Mouse (Mus musculus) CH12.LX (cell line): ENCODE results near the gene Cxcl9. TPM values are rescaled to one million over a fixed set of nuclear protein-coding genes. Genes with fewer than 3 reads are reported as not detected.

Experiments used
- DNase-seq: peaks from one replicate; pipeline ENCODE4 v3.0.0-alpha.2; 2013; ENCODE audit errors: extremely low read depth
- H3K27ac ChIP-seq: 2 replicates; pipeline ENCODE4 v1.5.1; 2012; ENCODE audit warnings: low read depth, mild to moderate bottlenecking, control low read depth, moderate library complexity; ENCODE audit not compliant: insufficient read depth
- H3K27me3 ChIP-seq: replicated peaks from 2 replicates; pipeline ENCODE3; 2012; ENCODE audit warnings: inconsistent platforms
- H3K36me3 ChIP-seq, 2 experiments: replicated peaks in 1 of 2; 2 replicates each; pipeline versions ENCODE3 to v1.6.1; 2012; ENCODE audit warnings: inconsistent platforms in 1 of 2, low read length in 1 of 2, mild to moderate bottlenecking in 1 of 2, mixed read lengths in 1 of 2, moderate library complexity in 1 of 2; ENCODE audit not compliant: control insufficient read depth in 1 of 2, insufficient read depth in 1 of 2
- H3K4me1 ChIP-seq, 2 experiments: 2 replicates each; pipeline ENCODE4 v1.6.1; 2012; ENCODE audit warnings: inconsistent platforms in 1 of 2, moderate library complexity in 1 of 2; ENCODE audit not compliant: insufficient read depth in 2 of 2, control insufficient read depth in 1 of 2
- H3K4me2 ChIP-seq: 2 replicates; pipeline ENCODE4 v1.6.1; 2012; ENCODE audit warnings: low read depth, mild to moderate bottlenecking, control low read depth; ENCODE audit not compliant: poor library complexity, insufficient read depth, severe bottlenecking
- H3K4me3 ChIP-seq, 3 experiments: fragments of 150-350 bp in 1 of 3; sonication (generic) in 1 of 3; replicated peaks in 1 of 3; 2 replicates each; pipeline versions ENCODE3 to v1.5.1; 2011 to 2012; ENCODE audit warnings: low read depth in 2 of 3, low read length in 2 of 3, mild to moderate bottlenecking in 2 of 3, moderate library complexity in 2 of 3, control low read depth in 1 of 3, improper control_type of control experiment in 1 of 3, inconsistent platforms in 1 of 3, mixed read lengths in 1 of 3; ENCODE audit not compliant: poor library complexity in 1 of 3
- H3K79me2 ChIP-seq: replicated peaks from 2 replicates; pipeline ENCODE4 v1.6.1; 2012; ENCODE audit warnings: mild to moderate bottlenecking, moderate library complexity; ENCODE audit not compliant: control insufficient read depth, poor library complexity, insufficient read depth, severe bottlenecking; ENCODE audit errors: extremely low read depth
- H3K9ac ChIP-seq: 2 replicates; pipeline ENCODE4 v1.6.1; 2012; ENCODE audit warnings: low read depth, mild to moderate bottlenecking, control low read depth, moderate library complexity; ENCODE audit not compliant: insufficient read depth
- H3K9me3 ChIP-seq: replicated peaks from 2 replicates; pipeline ENCODE3; 2012; ENCODE audit warnings: low read length, inconsistent platforms, mixed read lengths
- BHLHE40 ChIP-seq: IDR thresholded peaks from 2 replicates; pipeline ENCODE4 v1.6.1; 2011; ENCODE audit warnings: mild to moderate bottlenecking, low read depth, low read length, improper control_type of control experiment
- CTCF ChIP-seq, 2 experiments: IDR thresholded peaks in 1 of 2; conservative IDR thresholded peaks in 1 of 2; 2 replicates each; pipeline ENCODE4 v1.5.1; 2011 to 2012; ENCODE audit warnings: low read depth in 2 of 2, low read length in 2 of 2, improper control_type of control experiment in 1 of 2, inconsistent platforms in 1 of 2, mild to moderate bottlenecking in 1 of 2, moderate library complexity in 1 of 2
- E2F4 ChIP-seq: IDR thresholded peaks from 2 replicates; pipeline ENCODE4 v1.6.1; 2011; ENCODE audit warnings: low read depth, low read length, improper control_type of control experiment; ENCODE audit not compliant: insufficient replicate concordance
- ETS1 ChIP-seq: conservative IDR thresholded peaks from 2 replicates; pipeline ENCODE4 v1.6.1; 2012; ENCODE audit warnings: low read depth, mild to moderate bottlenecking, inconsistent platforms, low read length, improper control_type of control experiment, moderate library complexity
- JUN ChIP-seq: IDR thresholded peaks from 2 replicates; pipeline ENCODE4 v1.6.1; 2011; ENCODE audit warnings: low read depth, mild to moderate bottlenecking, low read length, improper control_type of control experiment, moderate library complexity; ENCODE audit not compliant: insufficient read depth
- KAT2A ChIP-seq: IDR thresholded peaks from 2 replicates; pipeline ENCODE4 v1.6.1; 2012; ENCODE audit warnings: low read length, improper control_type of control experiment, inconsistent platforms; ENCODE audit not compliant: insufficient replicate concordance
- MAFK ChIP-seq: IDR thresholded peaks from 2 replicates; pipeline ENCODE4 v1.6.1; 2011; ENCODE audit warnings: low read length, improper control_type of control experiment; ENCODE audit not compliant: insufficient replicate concordance
- MAZ ChIP-seq: IDR thresholded peaks from 2 replicates; pipeline ENCODE4 v1.6.1; 2012; ENCODE audit warnings: low read depth, mild to moderate bottlenecking, inconsistent platforms, low read length, improper control_type of control experiment, moderate library complexity
- MXI1 ChIP-seq: IDR thresholded peaks from 2 replicates; pipeline ENCODE4 v1.6.1; 2011; ENCODE audit warnings: mild to moderate bottlenecking, low read depth, low read length, improper control_type of control experiment
- PAX5 ChIP-seq: IDR thresholded peaks from 2 replicates; pipeline ENCODE4 v1.6.1; 2012; ENCODE audit warnings: low read length, inconsistent platforms, mixed read lengths
- POLR2A ChIP-seq: IDR thresholded peaks from 2 replicates; pipeline ENCODE4 v1.6.1; 2011; ENCODE audit warnings: low read depth, mild to moderate bottlenecking, improper control_type of control experiment, low read length
- RAD21 ChIP-seq: IDR thresholded peaks from 2 replicates; pipeline ENCODE4 v1.6.1; 2011; ENCODE audit warnings: low read depth, mild to moderate bottlenecking, low read length, improper control_type of control experiment, moderate library complexity
- RCOR1 ChIP-seq: conservative IDR thresholded peaks from 2 replicates; pipeline ENCODE4 v1.6.1; 2012; ENCODE audit warnings: low read depth, mild to moderate bottlenecking, inconsistent platforms, low read length, improper control_type of control experiment
- SIN3A ChIP-seq: IDR thresholded peaks from 2 replicates; pipeline ENCODE4 v1.6.1; 2012; ENCODE audit warnings: low read length, improper control_type of control experiment, inconsistent platforms
- dilution Hi-C: fragments of 300-500 bp; cut with MboI; formaldehyde crosslinking; loops from 2 replicates; pipeline ENCODE4 v1.14.3; 2020; ENCODE audit warnings: low sequenced_read_pairs; ENCODE audit not compliant: extremely low pct_unique_long_range_greater_than_20kb, extremely low pct_ligation_motif_present
- in situ Hi-C: fragments of 300-500 bp; cut with MboI; formaldehyde crosslinking; loops from 3 replicates; pipeline ENCODE4 v1.14.3; 2019; ENCODE audit warnings: low sequenced_read_pairs, low pct_ligation_motif_present, low pct_unique_long_range_greater_than_20kb, mixed read lengths
- polyA plus RNA-seq: library from polyadenylated mRNA; unstranded; fragments of >175 nt; gene quantifications from 2 replicates; pipeline ENCODE4 v1.2.1, GENCODE M21; 2012; ENCODE audit warnings: low read depth; ENCODE audit not compliant: insufficient read length
- total RNA-seq, 2 experiments: library from RNA; depleted of rRNA; stranded (reverse); fragments of 300-350 nt in 1 of 2; fragments of >200 nt in 1 of 2; gene quantifications; 2 replicates each; pipeline ENCODE4 v1.2.3; 2012 to 2014

Gene Cxcl9
- total and polyA plus RNA-seq, 3 experiments, result not detected

DNA sequence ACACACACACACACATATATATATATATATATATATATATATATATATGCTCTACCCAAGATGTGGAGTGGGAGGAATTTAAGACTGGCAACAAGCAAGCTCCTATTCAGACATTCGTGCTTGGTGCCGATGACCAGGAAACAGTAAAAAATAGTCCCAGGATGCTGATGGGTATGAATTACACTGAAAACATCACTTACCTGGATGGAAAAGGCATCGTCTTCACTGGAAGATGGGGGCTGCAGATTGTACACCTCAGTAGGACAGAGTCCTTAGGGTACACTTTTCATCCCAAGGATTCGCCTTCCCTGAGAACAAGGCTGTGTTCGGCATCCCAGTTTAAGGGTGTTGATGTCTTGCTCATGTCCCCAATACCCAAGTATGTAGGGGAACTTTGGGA is 36.1 kb upstream of the Cxcl9 start:
- in situ Hi-C loops (no loop called here), dilution Hi-C loops (no loop called here)
- no peaks in the 10 kb centered on the region for H3K9me3 ChIP-seq
- H3K9ac ChIP-seq, result no peak overlapping the region
- no peak overlapping the region for H3K4me3 ChIP-seq
- no peak overlapping the region for H3K4me2 ChIP-seq
- H3K4me1 ChIP-seq, result peaks cover under 1 to 7% of the 10 kb centered on the region in 2 experiments; a peak in 3 of 4 replicates
- no peaks in the 10 kb centered on the region for H3K79me2 ChIP-seq
- peaks cover 6% of the 10 kb centered on the region for H3K27me3 ChIP-seq
- DNase-seq, result no peak
- no peaks in the 10 kb centered on the region for H3K36me3 ChIP-seq
- no peak overlapping the region for H3K27ac ChIP-seq
- TF ChIP-seq MAFK (no peak), JUN (no peak), CTCF (conservative IDR thresholded peaks at IDR 0.05 in 1 of 2, IDR thresholded peaks at IDR 0.05 in 1 of 2; ENCODE audit: low read depth in 2 of 2, low read length in 2 of 2) (no peak), BHLHE40 (no peak), MAZ (no peak), MXI1 (no peak), RAD21 (no peak), POLR2A (no peak), ETS1 (no peak)

DNA sequence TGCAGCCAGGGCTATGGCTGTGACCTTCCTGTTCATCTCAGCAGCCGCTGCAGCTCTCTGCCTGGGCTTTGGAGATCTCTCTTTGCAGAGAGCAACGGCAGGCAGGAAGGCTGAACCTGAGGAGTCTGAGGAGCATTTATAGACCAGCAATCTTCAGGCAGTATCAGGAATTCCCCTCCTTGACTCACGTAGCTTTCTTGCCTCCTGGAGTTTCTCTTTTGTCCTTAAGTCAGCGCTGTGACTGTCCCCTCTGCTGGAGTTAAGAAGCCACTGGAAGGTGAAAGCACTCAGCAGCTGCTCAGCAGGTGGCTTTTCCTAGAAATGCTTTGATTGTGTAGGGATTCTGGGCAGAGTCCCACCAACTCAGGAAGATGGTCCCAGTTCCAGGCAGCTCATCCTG is 35.3 kb upstream of the Cxcl9 start:
- Histone ChIP-seq H3K36me3 (no peaks in the 10 kb centered on the region), H3K9ac (no peak overlapping the region), H3K79me2 (no peaks in the 10 kb centered on the region), H3K4me2 (peak overlapping the region; percentile 59; the same call in 1 of the 2 replicates), H3K4me3 (no peak overlapping the region), H3K27ac (no peak overlapping the region), H3K9me3 (no peaks in the 10 kb centered on the region), H3K4me1 (peaks cover 0 to 6% of the 10 kb centered on the region in 2 experiments; a peak in 2 of 4 replicates), H3K27me3 (peaks cover 6% of the 10 kb centered on the region)
- TF ChIP-seq E2F4 (no peak), RCOR1 (no peak), SIN3A (no peak), PAX5 (no peak), CTCF (conservative IDR thresholded peaks at IDR 0.05 in 1 of 2, IDR thresholded peaks at IDR 0.05 in 1 of 2; ENCODE audit: low read depth in 2 of 2, low read length in 2 of 2) (peak in 1 of 2 experiments; percentile 9; a peak in 1 of 4 replicates), KAT2A (no peak)
- DNase-seq, result no peak
- in situ Hi-C loops (no loop called here), dilution Hi-C loops (no loop called here)
